Mouse (Mus musculus) heart, embryonic 16.5 days (tissue): ENCODE data around the gene Gm20388. TPM values are rescaled to one million over a fixed set of nuclear protein-coding genes. Genes with fewer than 3 reads are reported as not detected.

ENCODE experiments used
- ATAC-seq: fragments of 200-750 bp; cut with Nextera tagmentation; replicated peaks from 2 replicates; pipeline ENCODE4 v1.8.0; 2017; ENCODE audit warnings: moderate number of reproducible peaks; ENCODE audit not compliant: insufficient read depth, low FRiP score; ENCODE audit errors: extremely low read depth
- H3K27ac ChIP-seq: fragments of 300-500 bp; sonication (generic); 2 replicates; pipeline ENCODE4 v1.5.1; 2014; ENCODE audit warnings: mild to moderate bottlenecking, low read length, control low read depth, moderate library complexity
- H3K27me3 ChIP-seq: fragments of 300-500 bp; sonication (generic); 2 replicates; pipeline ENCODE4 v1.6.1; 2014; ENCODE audit warnings: low read length, mixed read lengths; ENCODE audit not compliant: control insufficient read depth, insufficient read depth
- H3K36me3 ChIP-seq: fragments of 300-500 bp; sonication (generic); 2 replicates; pipeline ENCODE4 v1.6.1; 2014; ENCODE audit not compliant: control insufficient read depth, insufficient read depth
- H3K4me1 ChIP-seq: fragments of 300-500 bp; sonication (generic); 2 replicates; pipeline ENCODE4 v1.6.1; 2014; ENCODE audit warnings: low read length, mixed read lengths; ENCODE audit not compliant: control insufficient read depth, insufficient read depth
- H3K4me2 ChIP-seq: fragments of 300-500 bp; sonication (generic); 2 replicates; pipeline ENCODE4 v1.6.1; 2014; ENCODE audit warnings: low read depth, mild to moderate bottlenecking, control low read depth, low read length
- H3K4me3 ChIP-seq: fragments of 300-500 bp; sonication (generic); 2 replicates; pipeline ENCODE4 v1.5.1; 2014; ENCODE audit warnings: mild to moderate bottlenecking, control low read depth, low read length
- H3K9ac ChIP-seq: fragments of 300-500 bp; sonication (generic); 2 replicates; pipeline ENCODE4 v1.6.1; 2014; ENCODE audit warnings: low read length, control low read depth
- H3K9me3 ChIP-seq: fragments of 300-500 bp; sonication (generic); replicated peaks from 2 replicates; pipeline ENCODE4 v1.6.1; 2016; ENCODE audit warnings: low read length; ENCODE audit not compliant: control insufficient read depth
- WGBS: fragments of 180-500 bp; shearing (Covaris S2); extraction: QIAGEN DNeasy Blood & Tissue Kit; methylation state at CpG from one replicate; pipeline ENCODE4 v1.1.7; 2014; 5-methylcytosine and 5-hydroxymethylcytosine counted together
- polyA plus RNA-seq: library from polyadenylated mRNA; unstranded; fragments of >200 nt; fragmentation: Nextera tagmentation; extraction: Ambion mirVana; gene quantifications from 2 replicates; pipeline ENCODE4 v1.2.1, GENCODE M21; 2015

Gene Gm20388
- polyA plus RNA-seq, 1 experiment from 2014 or later = 4.5 TPM

GRCm38 (mm10) chr8:124271518-124271917, 4360.9 kb downstream of the Gm20388 start:
- no peak for ATAC-seq
- H3K9ac ChIP-seq = no peak overlapping the region
- 74% methylated on average over 12 of the region's 12 CpGs for WGBS

GRCm38 (mm10) chr8:124272792-124273191, 4362.2 kb downstream of the Gm20388 start:
- ATAC-seq = no peak

More at GRCm38 (mm10) chr8:124271518-124271917, 4360.9 kb downstream of the Gm20388 start:
- Histone ChIP-seq H3K4me3 (no peak overlapping the region), H3K4me2 (no peak overlapping the region), H3K27me3 (no peaks in the 10 kb centered on the region), H3K36me3 (no peaks in the 10 kb centered on the region), H3K4me1 (peaks cover 21% of the 10 kb centered on the region), H3K27ac (peak overlapping the region; percentile 61; the same call in 1 of the 2 replicates), H3K9me3 (0 out of 2 replicates have a peak, but pooled peaks cover 3% of the 10 kb centered on the region)

GRCm38 (mm10) chr8:124273606-124274218, 4363.1 kb downstream of the Gm20388 start:
- Histone ChIP-seq H3K27me3 (no peaks in the 10 kb centered on the region), H3K9me3 (no peaks in the 10 kb centered on the region), H3K27ac (peak overlapping the region; percentile 54; the same call in 1 of the 2 replicates), H3K4me3 (no peak overlapping the region), H3K9ac (no peak overlapping the region), H3K36me3 (no peaks in the 10 kb centered on the region), H3K4me1 (peaks cover 21% of the 10 kb centered on the region), H3K4me2 (no peak overlapping the region)
- 58% methylated on average over 8 of the region's 8 CpGs for WGBS
- ATAC-seq = peak; percentile 21

More at GRCm38 (mm10) chr8:124272792-124273191, 4362.2 kb downstream of the Gm20388 start:
- 70% methylated on average over 3 of the region's 3 CpGs for WGBS
- no peak overlapping the region for H3K4me3 ChIP-seq
- no peaks in the 10 kb centered on the region for H3K36me3 ChIP-seq
- H3K9me3 ChIP-seq = 0 out of 2 replicates have a peak, but pooled peaks cover 3% of the 10 kb centered on the region
- no peaks in the 10 kb centered on the region for H3K27me3 ChIP-seq
- H3K4me2 ChIP-seq = no peak overlapping the region
- peaks cover 21% of the 10 kb centered on the region for H3K4me1 ChIP-seq
- no peak overlapping the region for H3K9ac ChIP-seq
- peak overlapping the region; percentile 44; the same call in 1 of the 2 replicates for H3K27ac ChIP-seq

GRCm38 (mm10) chr8:124274441-124275120, 4363.9 kb downstream of the Gm20388 start:
- Histone ChIP-seq H3K9ac (no peak overlapping the region), H3K9me3 (no peaks in the 10 kb centered on the region), H3K27me3 (no peaks in the 10 kb centered on the region), H3K36me3 (no peaks in the 10 kb centered on the region), H3K4me1 (peaks cover 21% of the 10 kb centered on the region), H3K4me3 (no peak overlapping the region), H3K27ac (peak overlapping the region; percentile 6; the same call in 1 of the 2 replicates), H3K4me2 (no peak overlapping the region)
- ATAC-seq = peak; percentile 34; the same call in 1 of the 2 replicates
- 87% methylated on average over 10 of the region's 10 CpGs for WGBS

GRCm38 (mm10) chr8:124275377-124276071, 4364.9 kb downstream of the Gm20388 start:
- peaks cover 21% of the 10 kb centered on the region for H3K4me1 ChIP-seq
- no peaks in the 10 kb centered on the region for H3K36me3 ChIP-seq
- no peak overlapping the region for H3K4me2 ChIP-seq
- no peaks in the 10 kb centered on the region for H3K9me3 ChIP-seq
- no peak for ATAC-seq
- H3K27ac ChIP-seq = no peak overlapping the region
- WGBS = 82% methylated on average over 10 of the region's 10 CpGs
- no peak overlapping the region for H3K9ac ChIP-seq
- H3K4me3 ChIP-seq = no peak overlapping the region
- H3K27me3 ChIP-seq = no peaks in the 10 kb centered on the region

GRCm38 (mm10) chr8:124277951-124278910, 4367.6 kb downstream of the Gm20388 start:
- peaks cover 38% of the 10 kb centered on the region for H3K4me1 ChIP-seq
- no peak overlapping the region for H3K4me3 ChIP-seq
- no peaks in the 10 kb centered on the region for H3K9me3 ChIP-seq
- no peak overlapping the region for H3K9ac ChIP-seq
- H3K27ac ChIP-seq = no peak overlapping the region
- no peaks in the 10 kb centered on the region for H3K36me3 ChIP-seq
- H3K4me2 ChIP-seq = no peak overlapping the region
- H3K27me3 ChIP-seq = no peaks in the 10 kb centered on the region
- no peak for ATAC-seq
- 68% methylated on average over 24 of the region's 24 CpGs for WGBS

- WGBS = 81% methylated on average over 7 of the region's 7 CpGs
These were observed 4368.5 kb downstream of the Gm20388 start for GRCm38 (mm10) chr8:124278956-124279689.

GRCm38 (mm10) chr8:124279690-124279985, 4369.0 kb downstream of the Gm20388 start:
- H3K4me1 ChIP-seq = peaks cover 52% of the 10 kb centered on the region

More at GRCm38 (mm10) chr8:124278956-124279689, 4368.5 kb downstream of the Gm20388 start:
- no peak overlapping the region for H3K4me2 ChIP-seq
- H3K9me3 ChIP-seq = no peaks in the 10 kb centered on the region
- no peaks in the 10 kb centered on the region for H3K27me3 ChIP-seq
- no peak overlapping the region for H3K27ac ChIP-seq
- no peak overlapping the region for H3K4me3 ChIP-seq
- no peaks in the 10 kb centered on the region for H3K36me3 ChIP-seq
- peaks cover 47% of the 10 kb centered on the region for H3K4me1 ChIP-seq
- H3K9ac ChIP-seq = no peak overlapping the region
- ATAC-seq = no peak

More at GRCm38 (mm10) chr8:124279690-124279985, 4369.0 kb downstream of the Gm20388 start:
- Histone ChIP-seq H3K9me3 (no peaks in the 10 kb centered on the region), H3K36me3 (no peaks in the 10 kb centered on the region), H3K4me2 (no peak overlapping the region), H3K27ac (no peak overlapping the region), H3K27me3 (no peaks in the 10 kb centered on the region), H3K9ac (no peak overlapping the region), H3K4me3 (no peak overlapping the region)
- ATAC-seq = no peak
- WGBS = 97% methylated on average over 5 of the region's 5 CpGs
